19 mouse cellular contexts compared by ENCODE assay signal in the genomic region with DNA sequence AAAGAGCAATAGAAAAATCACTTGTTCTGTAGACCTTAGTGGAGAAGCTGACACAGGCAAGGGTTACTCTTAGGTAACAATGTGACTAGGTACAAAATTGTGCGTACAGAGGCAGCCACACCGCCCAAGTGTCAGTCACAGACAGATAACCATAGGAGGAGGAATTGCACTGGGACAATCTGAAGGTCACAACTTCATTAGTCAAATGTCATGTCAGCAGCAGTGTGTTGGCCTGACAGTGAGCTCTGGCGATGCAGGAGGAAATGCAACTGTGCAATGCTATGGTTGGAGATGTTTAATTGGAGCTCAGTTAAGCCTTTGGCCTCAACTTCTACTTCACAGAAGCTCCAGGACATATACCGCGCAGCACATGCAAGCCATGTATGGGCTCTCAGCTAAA. TPM values are rescaled to one million over a fixed set of nuclear protein-coding genes. Genes with fewer than 3 reads are reported as not detected.
"Had no signal": no experiment of that assay in that cellular context is flagged by ENCODE, and none has a peak within 500 bp of the region (broad histone marks: within the 10 kb centered on the region; RNA-seq: fewer than 3 reads in every experiment).

No protein-coding gene starts in this region.

- H3K36me3 ChIP-seq: liver, embryonic 13.5 days had no signal

- H3K27ac ChIP-seq: layer of hippocampus, adult 2 months; limb, embryonic 12.5 days; liver, embryonic 13.5 days; lung, embryonic 15.5 days; macrophage; midbrain, embryonic 15.5 days; neural tube, embryonic 12.5 days; stomach, postnatal 0 days had no signal

- H3K9ac ChIP-seq: limb, embryonic 12.5 days; liver, embryonic 13.5 days; liver, postnatal 0 days; lung, embryonic 15.5 days; midbrain, embryonic 15.5 days; neural tube, embryonic 12.5 days had no signal

- H3K4me1 ChIP-seq: limb, embryonic 12.5 days; liver, embryonic 13.5 days; lung, embryonic 15.5 days; megakaryocyte, embryonic 14.5 days; midbrain, embryonic 15.5 days; neural tube, embryonic 12.5 days had no signal

- H3K27me3 ChIP-seq: limb, embryonic 12.5 days; liver, embryonic 13.5 days; lung, embryonic 15.5 days; midbrain, embryonic 15.5 days; neural tube, embryonic 12.5 days had no signal

- ATAC-seq: liver, postnatal 0 days; midbrain, embryonic 15.5 days had no signal

- H3K4me2 ChIP-seq: limb, embryonic 12.5 days; liver, embryonic 13.5 days; lung, embryonic 15.5 days; midbrain, embryonic 11.5 days; midbrain, embryonic 15.5 days; neural tube, embryonic 12.5 days had no signal

- DNase-seq: kidney, postnatal 4 days; liver; liver, embryonic 13.5 days; liver, postnatal 0 days; lung, postnatal 14 days; thymus, postnatal 4 days had no signal

- H3K9me3 ChIP-seq: limb, embryonic 12.5 days; liver, embryonic 13.5 days; lung, embryonic 15.5 days; midbrain, embryonic 15.5 days; neural tube, embryonic 12.5 days had no signal

- H3K4me3 ChIP-seq: layer of hippocampus, adult 2 months; limb, embryonic 12.5 days; liver, embryonic 13.5 days; lung, embryonic 15.5 days; megakaryocyte, embryonic 14.5 days; midbrain, embryonic 15.5 days; neural tube, embryonic 12.5 days had no signal

RNA-seq across cellular contexts. Expression of a gene that starts 42.2 kb away (rescaled TPM):
- total RNA-seq: layer of hippocampus, adult 2 months; layer of hippocampus, postnatal 10 days; left cerebral cortex, postnatal 36 days; monocyte, adult 5-6 weeks; neutrophil, adult 5-6 weeks had no signal
- polyA plus RNA-seq: limb, embryonic 12.5 days; liver, embryonic 13.5 days; liver, postnatal 0 days; lung, embryonic 15.5 days; macrophage; midbrain, embryonic 11.5 days; midbrain, embryonic 15.5 days; neural tube, embryonic 12.5 days; stomach, postnatal 0 days had no signal
